Mouse (Mus musculus) E14TG2a.4 (cell line): ENCODE measurements at regions not wholly inside any gene's neighbourhood (a gene's known extent, or its start where the extent isn't known, plus 50 kb on each side); places are given as distances from the start of the nearest gene placed in this dataset.

Experiments used
- CTCF ChIP-seq: conservative IDR thresholded peaks from 2 replicates; pipeline ENCODE4 v1.5.1; 2014; ENCODE audit warnings: low read length
- NANOG ChIP-seq: IDR thresholded peaks from 2 replicates; pipeline ENCODE4 v1.6.1; 2014; ENCODE audit warnings: borderline replicate concordance, low read length, mixed read lengths

DNA sequence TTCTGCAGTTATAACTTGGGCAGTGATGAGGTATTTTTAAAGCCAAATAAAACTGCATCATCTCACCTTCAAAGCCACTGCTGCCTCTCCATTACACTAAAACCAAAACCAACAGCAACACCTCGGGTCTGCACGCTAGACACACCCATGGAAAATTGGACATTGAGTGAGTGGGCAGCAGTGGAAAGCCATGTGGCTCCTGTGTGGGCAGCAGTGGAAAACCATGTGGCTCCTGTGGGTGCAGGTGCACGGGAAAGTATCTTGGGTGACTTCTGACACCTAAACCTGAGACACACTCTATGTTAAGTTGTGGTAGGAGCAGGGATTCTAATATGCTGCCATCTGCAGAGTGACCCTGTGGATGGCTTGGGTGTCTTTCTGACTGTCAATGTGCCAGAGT, 245.3 kb downstream of the Tle4 start:
- TF ChIP-seq CTCF (no peak), NANOG (no peak)
